9 mouse cellular contexts compared by ENCODE assay signal in genomic region chr5:30816261-30816791, GRCm38 (mm10). TPM values are rescaled to one million over a fixed set of nuclear protein-coding genes. Genes with fewer than 3 reads are reported as not detected.
A peak's percentile ranks its signal among the peaks of the same experiment; 100 is the strongest.
DNase-seq lines count a peak whose midpoint lies in the region; ATAC-seq and TF ChIP-seq lines count a peak whose summit lies in the region.
"Had no signal": no experiment of that assay in that cellular context is flagged by ENCODE, and none has a peak within 500 bp of the region (broad histone marks: within the 10 kb centered on the region; RNA-seq: fewer than 3 reads in every experiment).

No protein-coding gene starts in this region.

- intact Hi-C loops in heart, postnatal 14 days (cut with DNase I), result no loop called here

- H3K4me2 ChIP-seq in forebrain, embryonic 12.5 days, result peak overlapping the region; percentile 65
- H3K4me2 ChIP-seq in embryonic facial prominence, embryonic 13.5 days, result peak overlapping the region; percentile 83; the same call in 1 of the 2 replicates
- peak overlapping the region; percentile 81 for H3K4me2 ChIP-seq in midbrain, embryonic 16.5 days (ENCODE audit: low read length)

- no peak for ATAC-seq in forebrain, embryonic 12.5 days (ENCODE audit: low FRiP score)
- ATAC-seq in embryonic facial prominence, embryonic 13.5 days (ENCODE audit: insufficient number of reproducible peaks, insufficient read depth, low FRiP score, low TSS enrichment, low read depth), result no peak
- ATAC-seq in midbrain, embryonic 16.5 days, result no peak

- no peak for DNase-seq in forebrain, embryonic 10.5 days (ENCODE audit: extremely low spot score, low spot score)
- DNase-seq in heart, postnatal 14 days, result peak; percentile 39 to 55
- no peak for DNase-seq in urinary bladder, postnatal 4 days (ENCODE audit: low spot score in 2 of 2)
- DNase-seq in kidney, adult 2 months, result no peak
- DNase-seq in c-Kit-positive CD71-positive TER-119-positive erythroid progenitor cells, embryonic 14.5 days (ENCODE audit: low spot score), result no peak
- DNase-seq: thymus, postnatal 14 days had no signal

- no peak overlapping the region for H3K27ac ChIP-seq in forebrain, embryonic 12.5 days
- no peak overlapping the region for H3K27ac ChIP-seq in forebrain, embryonic 10.5 days
- H3K27ac ChIP-seq in embryonic facial prominence, embryonic 13.5 days, result no peak overlapping the region
- 0 out of 2 replicates have a peak overlapping the region, but pooled peaks have one; percentile 11 for H3K27ac ChIP-seq in midbrain, embryonic 16.5 days (ENCODE audit: low read length)
- H3K27ac ChIP-seq in kidney, adult 2 months (ENCODE audit: insufficient read depth, low read depth, low read length), result no peak overlapping the region

- no peaks in the 10 kb centered on the region for H3K9me3 ChIP-seq in forebrain, embryonic 12.5 days
- no peaks in the 10 kb centered on the region for H3K9me3 ChIP-seq in forebrain, embryonic 10.5 days
- H3K9me3 ChIP-seq in embryonic facial prominence, embryonic 13.5 days, result no peaks in the 10 kb centered on the region
- no peaks in the 10 kb centered on the region for H3K9me3 ChIP-seq in midbrain, embryonic 16.5 days (replicated peaks; ENCODE audit: control insufficient read depth, low read length, poor library complexity, severe bottlenecking)

- 81% methylated on average over 8 of the region's 8 CpGs for WGBS in forebrain, embryonic 12.5 days
- 84% methylated on average over 8 of the region's 8 CpGs for WGBS in forebrain, embryonic 10.5 days
- 70% methylated on average over 8 of the region's 8 CpGs for whole genome bisulfite sequencing in embryonic facial prominence, embryonic 13.5 days
- WGBS in midbrain, embryonic 16.5 days, result 61% methylated on average over 8 of the region's 8 CpGs
- 65% methylated on average over 8 of the region's 8 CpGs for WGBS in kidney, adult 2 months

- H3K36me3 ChIP-seq in forebrain, embryonic 12.5 days (replicated peaks), result 0 out of 2 replicates have a peak, but pooled peaks cover 4% of the 10 kb centered on the region
- H3K36me3 ChIP-seq in forebrain, embryonic 10.5 days (replicated peaks), result no peaks in the 10 kb centered on the region
- H3K36me3 ChIP-seq in embryonic facial prominence, embryonic 13.5 days, result no peaks in the 10 kb centered on the region
- H3K36me3 ChIP-seq in midbrain, embryonic 16.5 days (ENCODE audit: control insufficient read depth, insufficient read depth, low read length), result no peaks in the 10 kb centered on the region
- H3K36me3 ChIP-seq in kidney, adult 2 months (ENCODE audit: control insufficient read depth, insufficient read depth, low read length), result no peaks in the 10 kb centered on the region

- H3K4me1 ChIP-seq in forebrain, embryonic 12.5 days, result peaks cover 33% of the 10 kb centered on the region
- peaks cover 32% of the 10 kb centered on the region for H3K4me1 ChIP-seq in forebrain, embryonic 10.5 days
- peaks cover 21% of the 10 kb centered on the region for H3K4me1 ChIP-seq in embryonic facial prominence, embryonic 13.5 days
- H3K4me1 ChIP-seq in midbrain, embryonic 16.5 days (ENCODE audit: control insufficient read depth, insufficient read depth, low read length), result peaks cover 32% of the 10 kb centered on the region
- peaks cover 20% of the 10 kb centered on the region for H3K4me1 ChIP-seq in kidney, adult 2 months (ENCODE audit: control insufficient read depth, insufficient read depth, low read length)

- H3K27me3 ChIP-seq in forebrain, embryonic 12.5 days, result no peaks in the 10 kb centered on the region
- 0 out of 2 replicates have a peak, but pooled peaks cover 3% of the 10 kb centered on the region for H3K27me3 ChIP-seq in forebrain, embryonic 10.5 days (ENCODE audit: poor library complexity, severe bottlenecking)
- peaks cover 20% of the 10 kb centered on the region; the same call in 1 of the 2 replicates for H3K27me3 ChIP-seq in embryonic facial prominence, embryonic 13.5 days
- no peaks in the 10 kb centered on the region for H3K27me3 ChIP-seq in midbrain, embryonic 16.5 days (ENCODE audit: control insufficient read depth, insufficient read depth, low read depth, low read length)
- H3K27me3 ChIP-seq in kidney, adult 2 months (replicated peaks; ENCODE audit: control insufficient read depth, insufficient read depth, low read length), result no peaks in the 10 kb centered on the region

- no peak for TF ChIP-seq POLR2A in kidney, adult 2 months (IDR thresholded peaks at IDR 0.05; ENCODE audit: low read depth, low read length)

- H3K9ac ChIP-seq in forebrain, embryonic 12.5 days, result 0 out of 2 replicates have a peak overlapping the region, but pooled peaks have one; percentile 2
- 0 out of 2 replicates have a peak overlapping the region, but pooled peaks have one; percentile 27 for H3K9ac ChIP-seq in embryonic facial prominence, embryonic 13.5 days
- peak overlapping the region; percentile 93 for H3K9ac ChIP-seq in midbrain, embryonic 16.5 days (ENCODE audit: low read depth, low read length)

- TF ChIP-seq CTCF in kidney, adult 2 months (conservative IDR thresholded peaks at IDR 0.05; ENCODE audit: insufficient read depth, insufficient read length, low read depth, low read length), result no peak

- 0 out of 2 replicates have a peak overlapping the region, but pooled peaks have one; percentile 1 for H3K4me3 ChIP-seq in forebrain, embryonic 12.5 days (replicated peaks)
- no peak overlapping the region for H3K4me3 ChIP-seq in forebrain, embryonic 10.5 days
- no peak overlapping the region for H3K4me3 ChIP-seq in embryonic facial prominence, embryonic 13.5 days
- H3K4me3 ChIP-seq in midbrain, embryonic 16.5 days (ENCODE audit: low read depth, low read length), result peak overlapping the region; percentile 88
- no peak overlapping the region for H3K4me3 ChIP-seq in kidney, adult 2 months (ENCODE audit: insufficient read depth, low read depth, low read length)

RNA-seq across cellular contexts. Expression of gene Mapre3, which starts 1.9 kb away (rescaled TPM):
- polyA plus RNA-seq in forebrain, embryonic 12.5 days (2016; fragmentation: Nextera tagmentation; extraction: Ambion mirVana), result 58.4 and 60.5 TPM in 2 replicates
- polyA plus RNA-seq in forebrain, embryonic 10.5 days (2016; fragmentation: Nextera tagmentation; extraction: Ambion mirVana), result 15.6 and 16.5 TPM in 2 replicates
- polyA plus RNA-seq in embryonic facial prominence, embryonic 13.5 days (2015; fragmentation: Nextera tagmentation; extraction: Ambion mirVana), result 23.9 and 25.8 TPM in 2 replicates
- total RNA-seq in heart, postnatal 14 days (2021), result 10 to 100 TPM; 28.1 to 33.1 TPM
- 162 and 172 TPM in 2 replicates for polyA plus RNA-seq in midbrain, embryonic 16.5 days (2015; fragmentation: Nextera tagmentation; extraction: Ambion mirVana)
- polyA plus RNA-seq in kidney, adult 2 months (2012; rRNA removed), result 44.3 and 45.3 TPM in 2 replicates

RNA-seq across cellular contexts. Expression of gene Tmem214, which starts 51.5 kb away (rescaled TPM):
- 52.5 and 56.4 TPM in 2 replicates for polyA plus RNA-seq in forebrain, embryonic 12.5 days (2016; fragmentation: Nextera tagmentation; extraction: Ambion mirVana)
- polyA plus RNA-seq in forebrain, embryonic 10.5 days (2016; fragmentation: Nextera tagmentation; extraction: Ambion mirVana), result 62.3 and 63.2 TPM in 2 replicates
- 71.1 and 82.2 TPM in 2 replicates for polyA plus RNA-seq in embryonic facial prominence, embryonic 13.5 days (2015; fragmentation: Nextera tagmentation; extraction: Ambion mirVana)
- 10 to 100 TPM; 35.8 to 41.1 TPM for total RNA-seq in heart, postnatal 14 days (2021)
- 67.5 and 69.7 TPM in 2 replicates for polyA plus RNA-seq in midbrain, embryonic 16.5 days (2015; fragmentation: Nextera tagmentation; extraction: Ambion mirVana)
- polyA plus RNA-seq in kidney, adult 2 months (2012; rRNA removed), result 81.3 and 92.5 TPM in 2 replicates

Comparison
In these comparisons a context has a peak if more than half of its experiments do, and no peak if none do; other contexts are left out.
1. H3K4me3 ChIP-seq: peak in forebrain, embryonic 12.5 days (single experiment) and midbrain, embryonic 16.5 days (single experiment); none in forebrain, embryonic 10.5 days (single experiment), embryonic facial prominence, embryonic 13.5 days (single experiment) and kidney, adult 2 months (single experiment).
2. H3K9ac ChIP-seq: peak in every context shown above with its lines; median percentile 93 in midbrain, embryonic 16.5 days; 27 in embryonic facial prominence, embryonic 13.5 days; 2 in forebrain, embryonic 12.5 days.
3. DNase-seq: peak in heart, postnatal 14 days (2 of 2); none in forebrain, embryonic 10.5 days (single experiment), urinary bladder, postnatal 4 days (0 of 2), kidney, adult 2 months (single experiment) and c-Kit-positive CD71-positive TER-119-positive erythroid progenitor cells, embryonic 14.5 days (single experiment).
4. Peak in every context shown above with its lines, with median percentiles within 50 percentile points of each other: H3K4me2 ChIP-seq.